Mouse (Mus musculus): ENCODE measurements around the gene Ess2. TPM values are rescaled to one million over a fixed set of nuclear protein-coding genes. Genes with fewer than 3 reads are reported as not detected.

Ess2 gene
- total and polyA plus RNA-seq, 3 experiments: 31.1 to 37.0 (median 33.1) TPM

DNA sequence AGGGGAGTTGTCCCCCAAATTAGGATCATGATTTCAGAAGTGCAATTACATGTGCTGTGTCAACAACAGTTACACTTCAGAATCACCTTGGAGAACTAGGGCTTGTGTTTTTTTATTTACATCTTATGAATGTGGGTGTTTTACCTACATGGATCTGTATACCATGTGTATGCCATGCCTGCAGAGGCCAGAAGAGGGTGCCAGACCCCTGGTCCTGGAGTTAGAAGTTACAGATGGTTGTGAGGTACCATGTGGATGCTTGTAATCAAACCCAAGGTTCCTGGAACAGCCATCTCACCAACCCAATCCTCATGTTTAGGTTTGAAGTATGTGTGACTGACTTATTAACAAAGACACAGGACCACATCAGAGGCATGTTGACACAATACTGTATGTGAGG lies 52.6 kb downstream of the Ess2 start (continued):
- no peak for TF ChIP-seq BHLHE40 (IDR thresholded peaks at IDR 0.05; ENCODE audit: low read depth, low read length)
- no peak for TF ChIP-seq POLR2A (IDR thresholded peaks at IDR 0.05; ENCODE audit: low read depth, low read length)
- TF ChIP-seq RCOR1 (conservative IDR thresholded peaks at IDR 0.05; ENCODE audit: low read depth, low read length): no peak
- no peak for TF ChIP-seq USF1 (IDR thresholded peaks at IDR 0.05; ENCODE audit: low read depth, low read length)
- no peak for TF ChIP-seq GABPA (IDR thresholded peaks at IDR 0.05; ENCODE audit: insufficient replicate concordance, low read depth, low read length)
- no peak for TF ChIP-seq E2F4 (IDR thresholded peaks at IDR 0.05; ENCODE audit: insufficient replicate concordance, low read depth, low read length)
- no peak for TF ChIP-seq ZC3H11A (IDR thresholded peaks at IDR 0.05; ENCODE audit: low read depth, low read length)
- peak; percentile 80 to 81 for TF ChIP-seq CTCF (conservative IDR thresholded peaks at IDR 0.05 in 1 of 2, IDR thresholded peaks at IDR 0.05 in 1 of 2; ENCODE audit: low read depth in 2 of 2, low read length in 2 of 2)
- TF ChIP-seq PAX5 (IDR thresholded peaks at IDR 0.05; ENCODE audit: low read length): no peak
- no peak for TF ChIP-seq HCFC1 (IDR thresholded peaks at IDR 0.05; ENCODE audit: low read depth, low read length)
- TF ChIP-seq ETS1 (conservative IDR thresholded peaks at IDR 0.05; ENCODE audit: low read depth, low read length): no peak
- TF ChIP-seq MYC (IDR thresholded peaks at IDR 0.05; ENCODE audit: low read depth, low read length): peak; percentile 65
- TF ChIP-seq MXI1 (IDR thresholded peaks at IDR 0.05; ENCODE audit: low read depth, low read length): no peak
- TF ChIP-seq TCF12 (IDR thresholded peaks at IDR 0.05; ENCODE audit: low read depth, low read length): no peak
- TF ChIP-seq EP300 (IDR thresholded peaks at IDR 0.05; ENCODE audit: low read length): no peak

- H3K36me3 ChIP-seq (replicated peaks in 1 of 2; ENCODE audit: control insufficient read depth in 1 of 2, insufficient read depth in 1 of 2, low read length in 1 of 2): peaks cover 61 to 93% of the 10 kb centered on the region in 2 experiments
- DNase-seq (ENCODE audit: extremely low read depth): no peak
- H3K4me1 ChIP-seq (ENCODE audit: control insufficient read depth in 1 of 2, insufficient read depth in 2 of 2): no peaks in the 10 kb centered on the region
- H3K4me2 ChIP-seq (ENCODE audit: insufficient read depth, low read depth, poor library complexity, severe bottlenecking): no peak overlapping the region
- H3K27ac ChIP-seq (ENCODE audit: insufficient read depth, low read depth): no peak overlapping the region
- no peaks in the 10 kb centered on the region for H3K9me3 ChIP-seq (replicated peaks; ENCODE audit: low read length)
- in situ Hi-C loops (cut with MboI; ENCODE audit: low pct_ligation_motif_present, low pct_unique_long_range_greater_than_20kb, low sequenced_read_pairs) (no loop called here), dilution Hi-C loops (cut with MboI; ENCODE audit: extremely low pct_ligation_motif_present, extremely low pct_unique_long_range_greater_than_20kb, low sequenced_read_pairs) (no loop called here)
- no peak overlapping the region for H3K9ac ChIP-seq (ENCODE audit: insufficient read depth, low read depth)
- TF ChIP-seq ZKSCAN1 (IDR thresholded peaks at IDR 0.05; ENCODE audit: borderline replicate concordance, low read depth, low read length) (no peak), SIN3A (IDR thresholded peaks at IDR 0.05; ENCODE audit: low read length) (no peak), POLR2AphosphoS2 (IDR thresholded peaks at IDR 0.05; ENCODE audit: low read depth, low read length) (no peak), CHD2 (IDR thresholded peaks at IDR 0.05; ENCODE audit: low read length) (no peak), MAX (IDR thresholded peaks at IDR 0.05; ENCODE audit: low read length) (no peak), GABPA (IDR thresholded peaks at IDR 0.05; ENCODE audit: insufficient replicate concordance, low read depth, low read length) (no peak), EP300 (IDR thresholded peaks at IDR 0.05; ENCODE audit: low read length) (no peak), UBTF (IDR thresholded peaks at IDR 0.05; ENCODE audit: low read depth, low read length) (no peak), JUND (conservative IDR thresholded peaks at IDR 0.05; ENCODE audit: low read depth, low read length) (no peak), MXI1 (IDR thresholded peaks at IDR 0.05; ENCODE audit: low read depth, low read length) (no peak), KAT2A (IDR thresholded peaks at IDR 0.05; ENCODE audit: insufficient replicate concordance, low read length) (no peak), MAZ (IDR thresholded peaks at IDR 0.05; ENCODE audit: low read depth, low read length) (no peak), USF1 (IDR thresholded peaks at IDR 0.05; ENCODE audit: low read depth, low read length) (no peak), ZC3H11A (IDR thresholded peaks at IDR 0.05; ENCODE audit: low read depth, low read length) (no peak), JUN (IDR thresholded peaks at IDR 0.05; ENCODE audit: insufficient read depth, low read depth, low read length) (no peak), TCF12 (IDR thresholded peaks at IDR 0.05; ENCODE audit: low read depth, low read length) (no peak), RCOR1 (conservative IDR thresholded peaks at IDR 0.05; ENCODE audit: low read depth, low read length) (no peak), ELF1 (IDR thresholded peaks at IDR 0.05; ENCODE audit: low read depth, low read length) (no peak), IRF4 (IDR thresholded peaks at IDR 0.05; ENCODE audit: low read depth, low read length) (no peak)
- no peak overlapping the region for H3K4me3 ChIP-seq (replicated peaks in 1 of 3; ENCODE audit: low read depth in 2 of 3, low read length in 2 of 3, poor library complexity in 1 of 3)
- H3K27me3 ChIP-seq (replicated peaks): no peaks in the 10 kb centered on the region
- H3K79me2 ChIP-seq (replicated peaks; ENCODE audit: control insufficient read depth, extremely low read depth, insufficient read depth, poor library complexity, severe bottlenecking): no peaks in the 10 kb centered on the region
Measured at GRCm38 (mm10) chr16:17857157-17857556, 54.0 kb downstream of the Ess2 start.

All from CH12.LX (cell line).